Mouse (Mus musculus) heart, embryonic 16.5 days (tissue): Measurements from ENCODE around the gene Slc45a1. TPM values are rescaled to one million over a fixed set of nuclear protein-coding genes. Genes with fewer than 3 reads are reported as not detected.

ENCODE experiments used
- ATAC-seq: fragments of 200-750 bp; cut with Nextera tagmentation; replicated peaks from 2 replicates; pipeline ENCODE4 v1.8.0; 2017; ENCODE audit warnings: moderate number of reproducible peaks; ENCODE audit not compliant: insufficient read depth, low FRiP score; ENCODE audit errors: extremely low read depth
- H3K27ac ChIP-seq: fragments of 300-500 bp; sonication (generic); 2 replicates; pipeline ENCODE4 v1.5.1; 2014; ENCODE audit warnings: mild to moderate bottlenecking, low read length, control low read depth, moderate library complexity
- H3K27me3 ChIP-seq: fragments of 300-500 bp; sonication (generic); 2 replicates; pipeline ENCODE4 v1.6.1; 2014; ENCODE audit warnings: low read length, mixed read lengths; ENCODE audit not compliant: control insufficient read depth, insufficient read depth
- H3K36me3 ChIP-seq: fragments of 300-500 bp; sonication (generic); 2 replicates; pipeline ENCODE4 v1.6.1; 2014; ENCODE audit not compliant: control insufficient read depth, insufficient read depth
- H3K4me1 ChIP-seq: fragments of 300-500 bp; sonication (generic); 2 replicates; pipeline ENCODE4 v1.6.1; 2014; ENCODE audit warnings: low read length, mixed read lengths; ENCODE audit not compliant: control insufficient read depth, insufficient read depth
- H3K4me2 ChIP-seq: fragments of 300-500 bp; sonication (generic); 2 replicates; pipeline ENCODE4 v1.6.1; 2014; ENCODE audit warnings: low read depth, mild to moderate bottlenecking, control low read depth, low read length
- H3K4me3 ChIP-seq: fragments of 300-500 bp; sonication (generic); 2 replicates; pipeline ENCODE4 v1.5.1; 2014; ENCODE audit warnings: mild to moderate bottlenecking, control low read depth, low read length
- H3K9ac ChIP-seq: fragments of 300-500 bp; sonication (generic); 2 replicates; pipeline ENCODE4 v1.6.1; 2014; ENCODE audit warnings: low read length, control low read depth
- H3K9me3 ChIP-seq: fragments of 300-500 bp; sonication (generic); replicated peaks from 2 replicates; pipeline ENCODE4 v1.6.1; 2016; ENCODE audit warnings: low read length; ENCODE audit not compliant: control insufficient read depth
- WGBS: fragments of 180-500 bp; shearing (Covaris S2); extraction: QIAGEN DNeasy Blood & Tissue Kit; methylation state at CpG from one replicate; pipeline ENCODE4 v1.1.7; 2014; 5-methylcytosine and 5-hydroxymethylcytosine counted together
- polyA plus RNA-seq: library from polyadenylated mRNA; unstranded; fragments of >200 nt; fragmentation: Nextera tagmentation; extraction: Ambion mirVana; gene quantifications from 2 replicates; pipeline ENCODE4 v1.2.1, GENCODE M21; 2015

Gene Slc45a1
- polyA plus RNA-seq, 1 experiment from 2014 or later: not detected

DNA sequence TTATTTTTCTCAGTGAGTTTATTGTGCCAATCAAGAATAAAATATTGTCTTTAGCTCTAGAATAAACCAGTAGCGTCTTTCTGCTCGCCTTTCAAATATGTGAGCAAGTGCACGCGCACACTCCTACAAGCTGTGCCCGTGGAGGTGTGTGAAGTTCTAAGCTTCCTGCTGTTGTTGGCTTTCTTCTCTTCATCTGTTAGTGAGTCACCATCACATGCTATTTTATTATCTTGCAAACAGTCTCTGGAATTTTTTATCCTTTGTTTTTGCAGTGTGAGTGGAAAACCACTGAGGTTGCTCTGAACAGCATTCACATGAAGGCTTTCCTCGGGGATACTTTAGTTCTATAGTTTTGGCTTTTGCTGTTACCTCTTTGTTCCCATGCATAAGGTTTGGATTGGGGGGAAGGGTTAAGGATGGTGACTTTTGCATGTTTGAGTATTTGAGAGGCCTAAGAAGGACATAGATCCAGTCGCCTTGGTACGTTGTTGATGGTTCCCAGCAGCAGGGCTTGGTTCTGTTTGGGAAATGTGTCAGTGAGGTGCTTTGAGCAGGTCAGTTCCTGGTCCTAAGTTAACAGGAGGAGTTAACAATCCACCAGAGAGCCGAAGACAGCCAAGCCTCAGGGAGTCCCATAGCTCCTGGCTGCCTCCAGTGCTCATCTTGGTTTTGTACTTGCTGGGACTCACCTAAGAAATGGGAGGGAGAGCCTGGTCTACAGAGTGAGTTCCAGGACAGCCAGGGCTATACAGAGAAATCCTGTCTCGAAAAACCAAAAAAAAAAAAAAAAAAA, 69.8 kb downstream of the Slc45a1 start:
- Histone ChIP-seq H3K36me3 (no peaks in the 10 kb centered on the region), H3K27me3 (no peaks in the 10 kb centered on the region), H3K4me1 (peaks cover 37% of the 10 kb centered on the region), H3K27ac (peak overlapping the region; percentile 85), H3K9me3 (no peaks in the 10 kb centered on the region), H3K9ac (no peak overlapping the region), H3K4me2 (no peak overlapping the region), H3K4me3 (no peak overlapping the region)
- WGBS: 51% methylated on average over 10 of the region's 10 CpGs
- ATAC-seq: no peak

Other genes with a start within 250 kb of the Slc45a1 start
- 12.8 and 13.9 TPM in 2 replicates for gene Errfi1, start 201.7 kb upstream of the Slc45a1 start, polyA plus RNA-seq